Mouse (Mus musculus): ENCODE measurements around the gene Tom1. TPM values are rescaled to one million over a fixed set of nuclear protein-coding genes. Genes with fewer than 3 reads are reported as not detected.
A peak's percentile ranks its signal among the peaks of the same experiment; 100 is the strongest.

Tom1 gene
- total RNA-seq, 2 experiments from 2014 or later: 43.8 to 47.2 TPM

- DNase-seq: no peak
- intact Hi-C loops (cut with DNase I; ENCODE audit: low total_unique reads): no loop called here
Measured at GRCm38 (mm10) chr8:75035640-75036039, 2.1 kb downstream of the Tom1 start.

DNA sequence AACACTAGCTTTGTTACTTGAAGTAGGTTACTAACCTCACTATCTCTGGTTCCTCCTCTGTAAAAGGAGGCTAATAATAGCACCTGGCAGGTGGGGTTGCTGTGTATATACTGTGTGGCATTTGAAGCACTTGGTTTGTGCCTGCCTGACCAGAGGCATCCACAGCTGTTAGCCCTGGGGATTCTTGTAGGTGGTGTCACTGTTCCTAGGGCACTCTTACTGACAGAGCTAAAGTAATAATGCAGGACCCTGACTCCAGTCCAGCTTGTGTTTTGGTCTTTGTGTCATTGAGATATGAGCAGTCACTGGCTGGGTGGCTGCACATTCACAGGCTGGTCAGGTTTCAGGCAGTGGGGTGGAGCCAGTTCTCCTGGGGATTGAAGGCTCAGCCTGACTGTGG lies 5.0 kb downstream of the Tom1 start:
- peak; percentile 48 for DNase-seq
- intact Hi-C loops (cut with DNase I; ENCODE audit: low total_unique reads): no loop called here

- no peak for DNase-seq
- intact Hi-C loops (cut with DNase I; ENCODE audit: low total_unique reads): no loop called here
Measured at GRCm38 (mm10) chr8:75039754-75040153, 6.2 kb downstream of the Tom1 start.

DNA sequence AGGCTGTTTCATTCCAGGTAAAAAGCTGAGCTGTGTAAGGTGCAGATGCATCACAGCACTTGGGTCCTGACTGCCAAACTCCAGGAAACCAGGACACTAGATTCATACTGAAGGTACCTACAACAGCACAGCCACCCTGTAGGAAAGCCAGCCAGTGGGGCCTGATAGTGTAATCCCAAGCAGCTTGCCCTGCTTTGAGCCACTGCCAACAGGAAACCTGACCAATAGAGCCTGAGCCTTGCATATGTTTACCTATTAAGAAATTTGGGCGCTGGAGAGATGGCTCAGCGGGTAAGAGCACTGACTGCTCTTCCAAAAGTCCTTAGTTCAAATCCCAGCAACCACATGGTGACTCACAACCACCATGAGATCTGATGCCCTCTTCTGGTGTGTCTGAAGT lies 8.7 kb downstream of the Tom1 start:
- intact Hi-C loops (cut with DNase I; ENCODE audit: low total_unique reads): no loop called here
- peak; percentile 31 for DNase-seq

GRCm38 (mm10) chr8:75042974-75043373 lies 9.5 kb downstream of the Tom1 start:
- no peak for DNase-seq
- intact Hi-C loops (cut with DNase I; ENCODE audit: low total_unique reads): no loop called here

GRCm38 (mm10) chr8:75046303-75046702 lies 12.8 kb downstream of the Tom1 start:
- intact Hi-C loops (cut with DNase I; ENCODE audit: low total_unique reads): no loop called here
- no peak for DNase-seq

- intact Hi-C loops (cut with DNase I; ENCODE audit: low total_unique reads): no loop called here
- no peak for DNase-seq
Measured at GRCm38 (mm10) chr8:75047784-75048183, 14.3 kb downstream of the Tom1 start.

DNA sequence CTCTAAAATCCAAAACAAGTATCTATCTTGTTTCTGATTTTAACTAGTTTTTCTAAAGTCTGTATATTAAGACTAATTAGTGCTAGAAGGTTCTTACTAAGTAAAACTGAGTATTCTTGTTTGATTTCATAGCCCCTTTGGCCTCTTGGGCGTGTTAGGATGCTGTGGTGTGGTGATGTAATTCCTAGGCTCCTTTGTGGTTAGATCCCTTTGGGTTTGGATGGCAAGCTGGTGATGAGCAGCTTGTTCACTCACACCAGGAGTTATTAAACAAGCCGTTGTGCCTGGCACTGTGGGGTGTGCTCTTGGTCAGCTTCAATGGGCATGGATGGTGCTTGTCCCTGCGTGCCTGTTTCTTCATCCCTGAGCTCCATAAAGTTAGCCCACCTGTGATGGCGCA lies 19.8 kb downstream of the Tom1 start:
- no peak for DNase-seq

GRCm38 (mm10) chr8:75055673-75056072 lies 22.2 kb downstream of the Tom1 start:
- intact Hi-C loops (cut with DNase I; ENCODE audit: low total_unique reads): no loop called here
- DNase-seq: no peak

More for the DNA sequence above, 19.8 kb downstream of the Tom1 start:
- intact Hi-C loops (cut with DNase I; ENCODE audit: low total_unique reads): no loop called here

DNA sequence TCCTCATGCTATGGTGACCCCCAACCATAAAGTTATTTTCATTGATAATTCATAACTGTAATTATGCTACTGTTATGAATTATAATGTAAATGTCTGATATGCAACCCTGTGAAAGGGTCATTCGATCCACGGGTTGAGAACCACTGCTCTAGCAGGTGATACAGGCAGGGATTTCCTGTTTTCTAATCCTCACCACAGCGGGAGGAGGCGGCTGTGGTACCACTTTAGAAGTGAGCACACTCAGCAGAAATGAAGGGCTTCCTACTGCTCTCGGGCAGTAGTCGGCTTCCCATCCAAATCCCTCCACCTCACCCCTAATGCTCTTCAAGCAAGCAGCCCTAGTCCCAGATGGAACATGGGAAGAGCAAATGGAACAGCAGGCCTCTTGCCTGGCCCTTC lies 26.5 kb downstream of the Tom1 start:
- intact Hi-C loops (cut with DNase I; ENCODE audit: low total_unique reads): no loop called here
- no peak for DNase-seq

DNA sequence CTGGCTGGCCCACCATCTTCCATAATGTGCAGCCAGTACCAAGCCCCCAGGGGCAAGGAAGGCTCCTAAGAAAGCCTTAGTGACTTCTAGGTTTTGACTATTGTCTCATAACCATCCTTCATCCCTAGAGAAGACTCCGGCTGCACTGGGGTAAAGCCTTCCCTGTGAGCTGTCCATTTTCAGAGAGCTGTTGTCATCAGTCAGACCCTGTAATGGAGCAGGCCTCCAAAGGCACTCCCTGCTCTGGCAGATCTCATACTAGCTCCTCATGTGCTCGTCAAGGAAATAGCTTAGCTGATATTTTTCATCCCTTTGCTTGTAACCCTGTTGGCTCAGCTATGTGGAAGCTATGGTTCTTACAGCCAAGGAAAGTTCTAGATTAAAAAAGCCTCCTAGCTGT lies 27.3 kb downstream of the Tom1 start:
- DNase-seq: no peak
- intact Hi-C loops (cut with DNase I; ENCODE audit: low total_unique reads): no loop called here

DNA sequence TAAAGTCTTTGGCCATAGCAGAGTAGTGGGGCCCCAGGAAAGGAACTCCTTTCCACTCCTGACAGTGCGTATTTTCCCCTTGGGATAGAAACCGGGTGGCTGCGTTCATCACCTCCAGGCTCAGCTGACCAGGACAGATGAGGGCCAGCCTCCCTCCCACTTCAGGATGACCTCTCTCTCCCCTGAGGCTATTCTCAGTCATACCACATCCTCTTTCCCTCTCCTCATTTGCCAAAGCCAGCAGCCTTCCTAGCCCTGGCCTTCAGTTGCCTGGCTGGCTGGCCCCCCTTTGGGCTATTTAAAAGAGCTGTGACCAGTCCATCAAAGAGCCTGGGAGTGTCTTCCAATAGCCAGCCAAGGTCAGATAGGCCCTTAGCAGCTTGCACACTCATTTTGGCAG lies 29.8 kb downstream of the Tom1 start:
- intact Hi-C loops (cut with DNase I; ENCODE audit: low total_unique reads): no loop called here
- DNase-seq: peak; percentile 28

DNA sequence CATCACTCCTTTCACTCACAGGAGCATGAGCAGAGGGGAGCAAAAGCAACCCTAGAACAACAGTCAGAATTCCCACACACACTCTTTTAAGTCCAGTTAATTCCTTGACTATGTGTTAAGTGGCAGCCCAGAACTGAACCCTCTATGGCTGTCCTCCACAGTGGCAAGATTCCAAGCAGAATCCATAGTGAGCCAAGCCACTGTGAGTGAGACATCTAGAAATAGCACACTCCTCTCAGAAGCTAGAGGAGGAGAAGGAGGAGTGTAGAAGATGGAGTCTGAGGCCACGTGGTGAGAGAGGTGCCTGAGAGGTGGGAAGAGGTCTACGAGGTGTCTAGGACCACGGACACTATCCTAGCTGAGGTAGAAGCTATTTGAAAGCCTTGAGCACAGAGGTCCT lies 31.3 kb downstream of the Tom1 start:
- intact Hi-C loops (cut with DNase I; ENCODE audit: low total_unique reads): no loop called here

DNA sequence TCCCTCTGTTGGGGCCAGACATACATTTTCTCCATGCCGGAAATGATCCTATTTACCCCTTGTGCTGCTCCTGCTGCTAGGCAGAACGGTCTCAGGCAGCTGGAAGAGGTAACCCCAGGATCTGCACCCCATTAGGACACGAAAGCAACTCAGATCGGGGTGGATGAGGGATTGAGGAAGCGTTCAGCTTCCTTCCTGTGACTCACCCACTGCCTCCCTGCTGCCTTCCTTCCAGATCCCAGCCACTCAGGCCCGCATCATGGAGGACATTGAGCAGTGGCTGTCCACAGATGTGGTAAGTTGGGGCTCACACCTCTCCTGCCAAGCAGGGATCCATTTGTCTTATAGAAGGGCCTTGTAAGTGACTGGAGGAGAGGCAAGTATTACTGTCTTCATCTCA lies 33.8 kb downstream of the Tom1 start:
- DNase-seq: no peak
- intact Hi-C loops (cut with DNase I; ENCODE audit: low total_unique reads): no loop called here

More for the DNA sequence above, 31.3 kb downstream of the Tom1 start:
- DNase-seq: no peak

DNA sequence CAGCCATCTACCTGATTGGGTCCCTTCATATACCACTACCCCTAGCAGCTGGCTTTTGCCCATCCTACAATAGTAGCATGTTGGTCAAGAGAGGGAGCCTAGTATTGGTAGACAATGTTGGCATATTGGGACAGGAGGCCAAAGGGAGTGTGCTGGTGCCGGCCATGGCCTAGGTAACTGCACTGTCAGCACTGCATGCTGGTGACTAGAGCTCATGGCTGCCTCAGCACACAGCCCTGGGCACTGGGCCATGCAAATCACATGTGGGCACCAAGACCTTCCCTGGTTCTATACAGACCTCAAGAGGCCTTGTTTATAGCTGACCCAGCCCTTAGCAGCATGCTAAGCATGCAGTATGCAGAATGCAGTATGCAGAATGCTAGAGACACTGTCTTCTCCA lies 36.8 kb downstream of the Tom1 start:
- intact Hi-C loops (cut with DNase I; ENCODE audit: low total_unique reads): loop anchor here (5.0 kb wide), 1 partner anchor 147 kb away; no protein-coding TSS in a partner anchor
- DNase-seq: no peak

DNA sequence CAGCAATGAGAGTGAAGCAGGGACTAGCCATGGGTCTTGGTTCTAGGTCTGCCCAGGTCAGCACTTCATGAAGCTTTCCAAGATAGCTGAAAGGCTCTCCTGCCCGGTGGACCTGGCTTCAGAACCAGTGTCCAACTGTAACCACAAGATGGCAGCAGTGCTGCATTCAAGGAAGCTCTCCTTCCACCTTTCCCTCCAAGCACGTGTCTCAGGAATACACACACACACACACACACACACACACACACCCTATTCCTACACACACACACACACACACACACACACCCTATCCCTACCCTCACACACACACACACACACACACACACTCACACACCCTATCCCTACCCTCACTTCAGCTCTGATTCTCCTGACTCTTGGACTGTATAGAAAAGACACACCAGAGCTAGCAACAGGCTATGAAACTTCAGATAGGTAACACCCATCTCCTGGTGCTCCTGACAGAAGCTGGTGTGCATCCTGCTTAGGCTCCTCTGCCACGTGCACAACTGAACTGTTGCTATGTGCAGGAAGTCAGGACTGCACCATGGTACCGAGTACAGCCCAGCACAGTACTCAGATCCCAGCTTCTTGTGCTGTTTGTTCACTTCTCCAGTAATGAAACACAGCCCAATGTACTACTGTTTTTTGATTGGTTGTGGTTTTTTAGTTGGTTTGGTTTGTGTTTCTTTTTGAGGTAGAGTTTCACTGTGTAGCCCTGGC lies 38.3 kb downstream of the Tom1 start:
- intact Hi-C loops (cut with DNase I; ENCODE audit: low total_unique reads): loop anchor here (2.0 to 5.0 kb wide), 2 partner anchors 37 to 146 kb away; partner anchors contain the start of gene Mcm5
- peak; percentile 64 for DNase-seq

GRCm38 (mm10) chr8:75074876-75075275 lies 41.4 kb downstream of the Tom1 start:
- DNase-seq: no peak
- intact Hi-C loops (cut with DNase I; ENCODE audit: low total_unique reads): loop anchor here (5.0 kb wide), 1 partner anchor 142 kb away; no protein-coding TSS in a partner anchor

GRCm38 (mm10) chr8:75078215-75078614 lies 44.7 kb downstream of the Tom1 start:
- intact Hi-C loops (cut with DNase I; ENCODE audit: low total_unique reads): no loop called here
- DNase-seq: no peak

GRCm38 (mm10) chr8:75078851-75079250 lies 45.3 kb downstream of the Tom1 start:
- intact Hi-C loops (cut with DNase I; ENCODE audit: low total_unique reads): no loop called here
- no peak for DNase-seq

GRCm38 (mm10) chr8:75081364-75082040 lies 48.0 kb downstream of the Tom1 start:
- intact Hi-C loops (cut with DNase I; ENCODE audit: low total_unique reads): no loop called here
- no peak for DNase-seq

DNA sequence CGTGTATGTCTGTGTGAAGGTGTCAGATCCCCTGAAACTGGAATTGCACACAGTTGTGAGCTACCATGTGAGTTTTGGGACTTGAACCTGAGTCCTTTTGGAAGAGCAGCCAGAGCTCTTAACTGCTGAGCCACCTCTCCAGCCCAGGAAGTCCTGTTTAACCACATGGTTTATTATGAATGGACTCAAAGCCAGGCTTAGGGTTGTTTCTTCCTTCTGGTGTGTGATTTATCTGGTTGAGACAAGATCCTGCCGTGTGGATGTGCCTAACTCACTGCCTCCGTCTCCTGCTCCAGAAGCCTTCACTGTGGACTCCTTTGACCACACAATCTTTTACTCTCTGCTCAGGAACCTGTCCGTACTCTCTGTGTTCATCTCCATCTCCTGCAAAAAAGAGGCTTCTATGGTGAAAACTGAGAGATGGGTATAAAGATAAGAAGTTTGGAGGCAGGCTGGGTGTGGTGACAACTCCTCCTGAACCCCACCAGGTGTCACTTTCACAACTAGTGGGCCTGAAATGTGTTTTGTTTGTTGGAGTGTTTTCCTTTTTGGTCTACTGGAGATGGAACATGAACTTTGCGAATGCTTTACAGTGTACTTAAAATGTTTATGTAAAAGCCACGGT lies 48.8 kb downstream of the Tom1 start:
- intact Hi-C loops (cut with DNase I; ENCODE audit: low total_unique reads): no loop called here
- no peak for DNase-seq
